Mouse (Mus musculus) cerebellum, adult 18-20 months (tissue): Measurements from ENCODE around the gene Rab5c.

Experiments
- DNase-seq, 2 experiments: peaks; one replicate each; pipeline ENCODE4 v3.0.0; 2021

The Rab5c gene

DNA sequence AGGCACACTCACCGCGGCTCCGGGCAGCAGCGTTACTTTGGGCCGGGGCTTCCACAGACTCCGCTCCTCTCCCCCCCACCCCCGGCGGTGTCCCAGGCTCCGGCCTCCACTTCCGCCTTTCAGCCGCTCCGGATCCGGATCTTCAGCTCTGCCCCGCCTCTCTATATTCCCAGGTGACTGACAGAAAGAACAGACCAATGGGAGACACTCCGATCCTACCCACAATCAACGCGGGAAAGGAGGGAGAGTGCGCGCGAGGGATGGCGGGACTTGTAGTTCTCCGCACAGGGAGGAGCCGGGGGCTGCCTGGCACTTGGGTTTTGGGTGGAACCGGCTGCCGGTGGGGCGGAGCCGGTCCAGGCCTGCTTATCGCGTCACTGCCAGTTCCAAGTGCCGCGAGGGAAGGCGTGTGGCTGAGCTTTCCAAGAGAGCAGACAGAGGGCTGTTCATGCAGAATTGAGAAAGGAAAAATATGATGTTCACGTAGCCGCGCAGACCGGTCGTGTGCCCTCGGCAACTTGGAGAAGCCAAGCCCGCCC, at the start of gene Rab5c:
Rab5c (minus strand) TSS at position 150 of the 539 bp plus-strand sequence.
- peak; percentile 98 to 100 for DNase-seq

DNA sequence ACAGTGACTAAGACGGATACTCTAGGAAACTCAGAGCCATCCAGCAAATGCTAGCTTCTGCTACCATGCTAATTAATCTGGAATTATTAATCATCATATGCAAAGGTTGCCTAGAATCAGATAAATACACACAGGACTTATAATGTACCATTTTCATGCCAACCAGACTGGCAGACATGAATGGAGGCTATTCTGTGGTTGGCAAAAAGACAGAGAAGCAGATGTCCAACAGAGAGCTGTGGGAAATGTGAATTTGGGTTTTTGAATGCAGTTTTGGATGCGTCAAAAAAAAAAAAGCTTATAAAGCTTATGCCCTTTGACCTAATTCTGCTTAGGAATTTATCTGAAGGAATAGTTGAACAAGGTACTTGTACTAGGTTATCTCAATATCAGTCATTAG, 47.8 kb upstream of the Rab5c start:
- DNase-seq: peak in 1 of 2 experiments; percentile 46

DNA sequence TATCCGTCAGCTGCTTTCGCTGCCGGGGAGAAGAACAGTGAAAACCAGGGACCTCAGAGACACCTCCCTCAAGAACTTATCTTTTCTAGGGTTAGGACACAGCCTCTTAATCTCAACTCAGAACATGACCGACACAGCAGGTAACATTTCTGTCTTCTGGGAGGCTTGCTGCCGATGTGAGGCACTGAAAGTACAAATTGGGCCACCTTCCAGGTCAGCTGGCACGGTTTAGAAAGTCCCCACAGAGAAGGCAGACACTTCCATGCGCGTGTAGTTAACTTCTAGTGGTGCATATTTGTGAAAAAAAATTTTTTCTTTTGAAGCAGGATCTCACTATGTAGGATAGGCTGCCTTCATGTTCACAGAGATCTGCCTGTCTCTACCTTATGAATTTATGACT, 46.3 kb upstream of the Rab5c start:
- peak; percentile 55 for DNase-seq

DNA sequence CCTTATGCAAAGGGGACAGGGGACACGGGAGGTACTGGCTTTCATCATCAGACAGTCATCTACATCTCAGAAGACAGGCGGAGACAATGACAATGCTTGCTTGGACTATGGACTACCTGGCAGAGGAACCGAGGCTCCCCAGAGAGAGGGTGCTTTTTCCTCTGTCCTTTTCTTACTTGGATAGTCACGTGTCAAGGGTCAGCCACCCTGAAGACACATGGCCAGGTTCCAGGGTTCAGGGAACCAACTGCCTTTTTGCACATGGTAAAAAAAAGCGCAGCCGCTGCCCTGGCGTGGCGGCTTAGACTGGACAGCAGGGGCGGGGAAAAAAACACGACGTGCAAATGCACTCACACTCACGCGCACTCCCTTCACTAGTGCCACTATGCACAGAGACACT, 44.6 kb upstream of the Rab5c start:
- no peak for DNase-seq

DNA sequence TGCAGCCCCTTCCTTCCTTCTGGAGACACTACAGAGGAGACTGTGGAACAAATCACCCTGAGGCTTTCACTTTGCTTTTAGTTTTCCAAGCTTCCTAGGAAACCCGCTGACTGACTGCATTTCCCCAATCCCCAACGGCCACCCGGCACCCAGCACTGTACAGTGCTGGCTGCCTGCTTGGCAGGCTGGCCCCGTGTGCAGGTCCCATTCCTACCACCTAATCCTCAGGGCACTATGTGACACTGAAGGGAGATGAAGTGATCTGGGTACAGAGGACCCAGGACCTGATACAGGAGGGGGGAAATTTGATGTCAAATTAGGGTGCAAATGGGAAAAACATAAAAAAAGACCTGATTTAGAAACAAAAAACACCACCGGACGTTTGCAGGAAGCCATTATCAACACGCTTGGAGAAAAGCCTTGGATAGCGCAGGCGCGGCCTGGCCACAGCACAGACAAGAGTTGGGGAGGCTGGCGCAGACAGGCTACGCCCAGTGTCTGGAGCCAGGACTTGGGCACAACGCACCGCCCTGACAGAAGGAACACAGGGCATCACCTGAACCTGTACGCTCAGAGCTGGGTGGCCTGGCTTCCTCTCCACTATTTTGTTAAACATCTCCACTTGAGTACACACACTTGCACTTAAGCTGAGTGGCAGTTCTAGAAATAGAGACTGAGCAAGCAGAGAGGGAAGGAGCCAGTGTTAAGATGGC, 43.9 kb upstream of the Rab5c start:
- no peak for DNase-seq

DNA sequence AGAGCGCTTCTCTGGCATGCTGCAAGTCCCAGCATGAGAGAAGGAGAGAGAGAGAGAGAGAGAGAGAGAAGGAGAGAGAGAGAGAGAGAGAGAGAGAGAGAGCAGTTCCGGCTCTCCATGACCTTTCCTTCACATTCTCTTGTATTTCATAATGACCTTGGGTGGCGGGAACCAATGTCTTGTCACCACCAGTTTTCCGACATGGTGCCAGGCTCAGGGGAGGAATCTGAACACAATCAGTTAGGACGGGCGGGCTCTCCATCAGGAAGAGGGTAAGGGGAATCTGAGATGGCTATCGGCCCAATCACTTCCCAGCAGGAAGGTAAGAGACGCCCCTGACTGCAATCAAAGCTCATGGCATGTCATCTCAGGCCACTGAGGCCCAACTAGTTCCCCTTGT, 42.2 kb upstream of the Rab5c start:
- DNase-seq: no peak

DNA sequence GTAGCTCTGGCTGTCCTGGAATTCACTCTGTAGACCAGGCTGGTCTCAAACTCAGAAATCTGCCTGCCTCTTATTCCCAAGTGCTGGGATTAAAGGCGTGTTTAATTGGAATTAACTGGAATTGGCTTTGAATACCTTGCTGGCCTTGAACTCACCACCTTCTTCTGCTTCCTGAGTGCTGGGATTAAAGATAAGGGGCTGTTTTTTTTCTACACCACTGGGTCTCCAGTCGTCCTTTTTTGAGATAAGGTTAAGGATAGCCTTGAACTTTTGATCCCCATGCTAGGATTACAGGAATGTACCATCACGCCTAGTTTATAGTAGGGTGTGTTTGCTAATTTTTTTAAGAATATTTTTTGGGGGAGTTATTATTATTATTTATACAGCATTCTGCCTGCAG, 40.1 kb upstream of the Rab5c start:
- DNase-seq: no peak

DNA sequence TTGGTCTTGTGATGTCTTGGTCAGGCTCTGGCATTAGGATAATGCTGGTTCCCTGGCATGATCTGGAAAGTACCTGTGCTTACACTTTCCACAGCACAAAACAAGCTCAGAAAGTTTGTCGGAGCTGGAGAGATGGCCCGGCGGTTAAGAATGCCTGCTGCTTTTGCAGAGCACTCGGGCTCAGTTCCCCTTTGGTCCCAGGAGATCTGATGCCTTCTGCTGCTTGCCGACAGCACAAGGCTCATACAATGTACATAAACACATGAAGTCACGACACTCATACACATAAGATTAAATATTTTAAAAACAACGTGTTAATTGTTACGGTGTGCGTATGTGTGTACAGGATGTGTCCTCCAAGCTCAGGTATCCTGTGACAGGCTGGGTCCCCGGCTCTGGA, 37.9 kb upstream of the Rab5c start:
- no peak for DNase-seq

DNA sequence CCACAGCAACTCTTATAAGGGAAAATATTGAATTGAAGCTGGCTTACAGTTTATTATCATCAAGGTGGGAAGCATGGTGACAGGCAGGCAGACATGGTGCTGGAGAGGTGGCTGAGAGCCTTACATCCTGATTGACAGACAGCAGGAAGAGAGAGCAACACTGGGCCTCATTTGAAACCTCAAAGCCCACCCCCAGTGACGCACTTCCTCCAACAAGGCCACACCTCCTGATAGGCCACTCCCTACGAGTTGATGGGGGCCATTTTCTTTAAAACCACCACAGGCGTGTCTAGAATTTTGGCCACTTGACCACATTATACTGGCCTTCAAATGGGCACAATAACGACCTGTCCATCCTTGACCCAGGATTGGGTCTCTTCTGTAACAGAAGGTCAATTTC, 36.2 kb upstream of the Rab5c start:
- DNase-seq: no peak

DNA sequence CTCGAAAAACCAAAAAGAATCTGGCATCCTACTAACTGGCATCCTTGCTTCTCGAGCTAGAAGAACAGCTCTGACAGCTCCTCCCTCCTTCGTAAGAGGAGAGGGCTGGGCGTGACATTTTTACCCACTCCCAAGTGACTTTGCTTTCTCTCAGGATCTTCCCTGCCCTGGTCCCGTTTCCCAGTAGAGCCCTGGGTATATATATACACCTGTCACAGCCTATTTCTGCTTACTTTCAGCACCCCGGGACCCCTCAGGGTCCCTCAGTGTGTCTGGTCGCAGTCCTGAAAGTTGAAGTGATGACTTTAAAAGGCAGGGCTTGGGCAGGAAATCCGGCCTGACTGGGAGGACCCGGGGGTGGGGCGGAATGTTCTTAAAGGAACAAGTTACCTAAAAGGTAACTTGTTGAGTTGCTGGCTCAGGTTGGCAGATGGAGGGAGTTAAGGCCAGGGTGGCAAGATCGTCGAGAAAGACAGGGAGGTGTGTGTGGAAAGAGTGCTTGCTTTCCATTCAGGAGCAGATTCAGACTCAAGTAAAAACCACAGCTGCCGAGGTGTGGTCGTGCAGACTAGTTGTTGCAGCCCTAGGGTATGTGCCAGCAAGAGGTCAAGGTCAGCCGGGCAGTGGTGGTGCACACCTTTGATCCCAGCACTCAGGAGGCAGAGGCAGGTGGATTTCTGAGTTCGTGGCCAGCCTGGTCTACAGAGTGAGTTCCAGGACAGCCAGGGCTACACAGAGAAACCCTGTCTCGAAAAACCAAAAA, 32.8 kb upstream of the Rab5c start, which contains the start of gene Ghdc:
Ghdc (minus strand) TSS at position 312 of the 763 bp plus-strand sequence.
- DNase-seq: peak; percentile 72 to 78

DNA sequence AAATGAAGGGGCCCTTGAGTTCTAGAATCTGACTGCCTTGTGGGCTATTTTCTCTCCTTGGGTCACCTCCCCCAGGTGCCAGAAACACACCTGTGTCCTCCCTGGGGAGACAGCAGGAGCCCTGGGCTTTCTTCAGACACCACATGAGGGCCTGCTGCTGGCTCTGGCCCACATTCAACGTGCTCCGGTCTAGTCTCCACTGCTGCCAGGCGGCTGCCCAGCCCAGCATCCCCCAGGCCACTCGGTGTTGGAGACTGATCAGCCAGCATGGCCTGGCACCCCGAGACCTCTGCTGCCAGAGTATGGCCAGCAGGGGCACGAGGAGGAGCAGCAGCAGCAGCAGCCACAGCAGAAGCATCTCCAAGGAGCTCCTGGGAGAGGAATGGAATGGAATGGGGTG, 32.0 kb upstream of the Rab5c start:
- DNase-seq: no peak

DNA sequence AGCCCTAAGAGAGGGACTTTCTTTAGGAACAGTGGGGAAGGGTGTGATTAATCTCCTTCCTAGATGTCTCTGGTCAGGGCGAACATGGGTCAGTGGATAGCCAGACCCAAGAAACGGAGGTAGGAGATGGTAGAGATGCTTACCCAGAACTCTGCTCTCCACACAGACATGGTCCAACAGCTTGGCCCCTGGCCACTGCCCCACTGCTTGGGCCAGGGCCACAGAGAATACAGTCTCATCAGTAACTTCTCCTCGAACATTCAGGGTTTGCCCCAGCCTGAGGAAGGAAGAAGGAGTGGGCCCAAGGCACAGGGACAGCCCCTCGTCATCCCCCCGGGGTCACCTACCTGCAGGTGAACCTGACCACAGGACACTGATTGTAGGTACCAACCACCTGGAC, 29.9 kb upstream of the Rab5c start:
- DNase-seq: no peak

DNA sequence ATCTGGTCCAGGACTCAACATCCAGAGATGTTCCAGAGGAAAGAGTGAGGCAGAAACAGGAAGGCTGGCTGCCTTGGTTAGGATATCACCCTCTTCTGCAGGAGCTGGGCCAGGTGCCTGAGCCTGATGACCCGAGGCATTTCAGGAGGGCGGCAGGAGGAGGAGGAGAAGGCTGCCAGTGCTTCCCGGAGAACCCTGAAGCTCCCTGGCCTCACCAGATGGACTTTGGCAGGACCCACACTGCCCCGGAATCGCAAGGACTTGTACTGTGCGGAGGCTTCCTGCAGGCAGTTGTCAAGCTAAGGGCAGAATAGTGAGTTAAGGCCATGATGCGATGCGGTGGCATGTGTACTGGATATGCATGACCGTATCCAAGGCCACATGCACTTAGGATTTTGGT, 28.7 kb upstream of the Rab5c start:
- no peak for DNase-seq

DNA sequence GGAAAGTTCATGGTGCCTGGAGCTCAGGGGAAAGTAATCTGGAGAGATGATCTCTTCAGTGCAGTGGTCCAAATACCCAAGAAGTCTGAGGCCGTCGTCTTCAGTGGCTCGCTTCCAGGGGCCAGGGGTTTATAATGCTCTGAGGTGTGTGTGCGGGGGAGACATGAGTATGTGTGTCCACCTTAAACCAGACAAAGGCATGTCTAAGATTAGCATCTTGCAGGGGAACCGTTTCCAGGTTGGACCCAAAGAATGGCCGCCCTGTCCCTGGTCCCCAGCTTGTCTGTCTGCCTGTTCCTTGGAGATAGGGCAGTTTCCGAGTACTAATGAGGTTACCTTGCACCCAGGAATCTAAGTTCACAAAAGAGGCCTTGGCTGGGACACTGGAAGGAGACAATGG, 24.8 kb upstream of the Rab5c start, which contains the start of gene Hcrt:
Hcrt (minus strand) TSS at position 101 of the 400 bp plus-strand sequence.
- DNase-seq: no peak

DNA sequence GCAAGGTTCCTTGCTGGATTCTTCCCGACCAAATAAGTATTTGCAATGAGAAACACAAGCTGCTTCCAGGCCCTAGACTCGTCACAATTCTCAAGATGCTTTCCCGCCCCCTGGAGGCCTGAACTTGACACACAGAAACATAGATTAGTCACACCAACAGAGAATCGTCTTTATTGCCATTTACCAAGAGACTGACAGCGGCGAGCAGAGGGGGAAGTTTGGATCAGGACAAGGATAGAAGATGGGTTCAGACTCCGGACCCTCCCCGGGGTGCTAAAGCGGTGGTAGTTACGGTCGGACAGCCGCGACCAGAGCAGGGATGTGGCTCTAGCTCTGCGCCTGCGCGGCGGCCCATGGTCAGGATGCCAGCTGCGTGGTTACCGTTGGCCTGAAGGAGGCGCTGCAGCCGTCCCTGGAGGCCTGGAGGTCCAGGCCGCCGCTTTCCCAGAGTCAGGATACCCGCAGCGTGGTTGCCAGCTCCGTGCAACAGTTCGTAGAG, 23.6 kb upstream of the Rab5c start:
- DNase-seq: peak; percentile 88 to 95

DNA sequence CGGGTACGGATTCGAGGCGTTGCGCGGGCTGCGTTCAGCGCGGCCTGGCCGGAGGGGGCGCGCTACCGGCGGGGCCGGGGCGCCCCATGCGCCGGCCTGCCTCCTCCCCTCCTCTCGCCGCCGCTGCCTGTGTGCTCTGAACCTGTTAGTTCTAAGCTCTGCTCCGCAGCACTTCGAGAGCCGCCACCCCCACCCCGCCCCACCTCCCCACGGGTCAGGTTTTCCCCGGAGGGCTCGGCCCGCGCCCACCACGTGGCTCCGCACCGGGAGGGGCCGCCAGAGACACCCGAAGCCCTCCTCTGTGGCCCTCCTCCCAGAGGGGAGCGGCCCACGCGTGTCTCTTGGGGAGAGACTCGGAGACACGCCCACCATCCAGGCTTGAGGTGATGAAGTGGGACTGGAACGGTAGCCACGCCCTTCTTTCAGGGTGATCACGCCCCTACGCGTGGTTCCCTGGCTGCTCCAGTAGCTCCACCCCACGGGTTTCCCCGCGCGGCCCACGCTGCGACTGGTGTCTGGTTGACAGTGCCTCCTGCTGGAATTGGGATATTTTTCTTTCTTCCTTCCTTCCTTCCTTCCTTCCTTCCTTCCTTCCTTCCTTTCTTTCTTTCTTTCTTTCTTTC, 21.7 kb upstream of the Rab5c start, which contains the start of gene Kcnh4:
Kcnh4 (minus strand) TSS at position 332 of the 623 bp plus-strand sequence.
- peak; percentile 42 to 62 for DNase-seq

DNA sequence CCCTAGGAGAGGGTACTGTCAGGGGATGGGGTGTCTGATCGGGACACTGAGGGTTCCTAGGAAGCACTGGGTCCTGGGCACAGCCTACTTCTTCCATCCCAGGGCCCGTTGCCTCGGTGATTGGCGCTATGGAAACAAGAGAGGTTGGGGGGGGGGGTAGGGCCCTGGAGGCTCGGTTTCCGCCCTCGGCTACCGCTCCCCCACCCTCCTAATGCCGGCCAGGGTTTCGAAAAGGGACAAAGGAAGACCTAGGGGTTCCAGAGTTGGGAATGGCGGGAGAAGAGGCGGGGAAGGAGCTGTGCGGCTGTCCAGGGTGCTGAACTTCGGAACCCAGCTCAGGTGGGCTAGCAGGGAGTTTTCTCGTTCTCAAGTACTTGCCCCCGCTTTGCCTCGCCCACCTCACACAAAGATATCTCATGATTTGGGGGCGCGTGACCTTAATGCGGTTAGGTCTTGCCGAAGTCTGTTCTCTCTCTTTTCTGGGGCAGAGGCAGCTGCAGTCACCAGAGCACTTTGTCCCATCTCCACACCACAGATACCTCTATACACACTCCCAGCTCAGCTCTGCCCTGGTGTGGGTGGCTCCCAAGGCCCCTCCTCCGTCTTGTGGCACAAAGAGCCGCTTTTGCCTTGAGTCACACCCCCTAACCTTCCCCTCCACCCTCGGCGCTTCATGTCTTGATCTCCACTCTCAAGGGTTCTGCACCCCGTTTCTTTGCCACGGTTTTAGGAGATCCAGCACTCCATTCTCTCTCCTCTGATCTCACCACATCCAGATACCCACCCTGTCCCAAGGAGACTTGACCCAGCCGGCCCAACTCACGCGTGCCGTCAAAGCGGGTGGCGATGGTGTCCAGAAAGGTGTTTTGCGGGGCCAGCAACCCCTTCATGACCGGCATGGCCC, 20.9 kb upstream of the Rab5c start:
- DNase-seq: no peak

DNA sequence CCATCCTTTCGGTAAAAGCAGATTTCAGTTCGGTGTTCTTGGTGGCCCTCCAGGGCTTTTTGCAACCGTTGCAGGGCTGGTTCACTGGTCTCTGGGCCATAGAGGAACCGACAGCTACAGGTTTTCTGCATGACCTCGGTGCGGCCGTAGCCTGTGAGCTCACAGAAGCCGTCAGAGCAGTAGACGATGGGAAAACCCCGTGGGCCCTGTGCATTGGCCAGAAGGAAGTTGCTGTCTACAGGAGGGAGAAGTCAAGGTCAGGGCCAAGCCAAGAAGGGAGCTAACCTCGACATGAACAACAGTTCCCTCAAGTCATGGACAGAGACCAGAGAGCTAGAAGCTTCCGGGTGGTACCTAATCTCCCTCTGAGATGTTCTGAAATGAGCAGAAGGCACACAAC, 19.6 kb upstream of the Rab5c start:
- DNase-seq: no peak

DNA sequence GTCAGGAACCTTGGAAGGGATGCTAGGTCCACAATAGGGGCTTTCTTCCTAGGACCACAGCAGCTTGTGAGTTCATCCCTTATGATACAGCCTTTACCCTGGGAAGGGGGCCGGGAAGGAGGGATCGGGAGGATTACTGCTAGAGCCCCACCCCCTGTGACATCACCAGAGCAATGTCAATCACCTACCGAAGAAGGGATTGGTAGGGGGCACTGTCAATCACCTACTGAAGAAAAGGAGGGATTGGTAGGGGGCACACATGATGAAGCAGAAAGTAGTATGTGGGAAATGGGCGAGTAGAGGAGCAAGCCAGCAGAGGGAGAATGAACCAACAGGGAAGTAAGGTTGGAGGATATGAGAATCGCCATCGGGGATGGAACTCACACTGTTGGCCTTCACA, 18.5 kb upstream of the Rab5c start:
- DNase-seq: no peak

DNA sequence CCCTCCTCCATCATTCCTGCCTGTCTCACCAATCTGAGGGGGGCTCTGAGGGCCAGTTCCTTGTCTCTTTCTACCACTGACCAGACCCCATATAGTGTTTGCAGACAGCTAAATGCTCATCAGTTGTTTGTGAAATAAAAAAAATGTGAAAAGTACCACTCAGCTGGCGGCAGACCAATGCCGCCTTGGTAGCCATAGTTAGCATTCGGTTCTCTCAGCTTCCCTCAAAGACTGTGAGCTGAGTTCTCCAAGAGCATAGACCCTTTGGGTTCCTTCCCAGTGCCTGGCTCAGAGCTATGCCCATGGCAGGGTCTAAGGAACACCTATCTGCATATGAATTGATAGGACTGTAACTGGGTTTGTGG, 16.7 kb upstream of the Rab5c start:
- DNase-seq: no peak

DNA sequence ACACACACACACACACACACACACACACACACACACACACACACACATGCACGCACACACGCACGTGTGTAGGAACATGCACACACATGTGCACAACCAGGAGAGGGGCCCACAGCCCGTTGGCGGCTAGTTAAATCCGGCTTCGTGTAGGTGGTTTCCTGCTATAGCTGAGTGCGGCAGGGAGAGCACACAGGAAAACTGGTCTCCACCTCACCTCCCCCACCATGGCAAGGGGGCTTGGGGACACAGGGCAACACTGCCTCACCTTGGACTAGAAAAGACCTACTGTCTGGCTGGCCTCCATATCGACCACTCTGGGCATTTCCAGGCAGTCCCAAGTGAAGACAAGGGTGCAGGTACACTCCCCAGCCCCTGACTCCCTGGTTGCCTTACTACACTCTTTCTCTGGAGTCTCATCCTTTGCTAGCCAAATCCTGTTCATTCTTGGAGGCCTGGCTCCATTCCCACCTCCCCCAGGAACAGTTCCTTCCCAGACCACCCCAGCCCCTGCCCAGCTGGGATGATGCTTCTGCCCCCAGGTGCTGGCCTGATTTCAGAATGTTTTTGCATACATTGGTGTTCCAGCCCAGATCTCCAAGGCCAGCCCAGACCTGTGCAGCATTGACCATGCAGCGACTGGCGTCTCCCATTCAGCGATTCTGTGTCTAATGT, 16.1 kb upstream of the Rab5c start:
- DNase-seq: no peak

DNA sequence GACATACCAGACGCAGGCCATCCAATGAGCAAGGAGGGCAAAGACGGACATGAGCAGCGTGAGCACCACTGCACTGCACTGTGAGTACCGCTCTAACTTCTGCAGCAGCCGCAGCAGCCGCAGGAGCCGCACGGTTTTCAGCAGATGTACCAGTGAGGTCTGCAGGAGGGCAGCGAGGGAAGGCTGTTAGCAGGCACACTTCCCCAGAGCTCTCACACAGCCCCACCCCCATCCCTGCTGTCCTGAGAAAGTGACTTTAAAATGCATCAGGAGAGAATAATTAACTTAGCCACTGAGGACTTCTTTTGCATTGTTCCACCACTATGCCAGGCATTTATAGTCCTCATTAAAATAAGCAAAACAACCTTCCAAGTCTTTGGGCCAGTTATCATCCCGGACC, 14.3 kb upstream of the Rab5c start:
- no peak for DNase-seq
